In the genomic region with DNA sequence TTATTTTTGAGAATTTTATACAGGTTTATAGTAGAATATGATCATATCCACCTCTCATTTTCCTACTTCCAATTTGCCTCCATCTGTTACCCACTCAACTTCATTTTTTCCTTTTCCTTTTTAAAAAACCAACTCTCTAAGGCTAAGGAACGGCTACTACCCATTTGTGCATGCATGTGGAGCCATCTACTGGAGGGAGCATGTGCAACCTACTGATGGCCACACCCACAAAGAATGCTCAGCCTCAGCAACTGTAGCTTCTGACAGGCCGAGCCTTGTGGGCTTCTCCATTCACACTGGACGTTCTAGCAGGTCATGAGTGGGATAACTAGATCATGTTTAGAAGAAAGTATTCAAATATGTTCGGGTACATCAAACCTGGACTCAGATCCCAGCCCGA, we compare ENCODE assay signal across 8 mouse cellular contexts.
DNase-seq lines count a peak whose midpoint lies in the region; ATAC-seq and TF ChIP-seq lines count a peak whose summit lies in the region.

No protein-coding gene starts in this region.

- H3K4me1 ChIP-seq in heart, adult 2 months (ENCODE audit: control insufficient read depth, insufficient read depth, low read length), result no peaks in the 10 kb centered on the region
- H3K4me1 ChIP-seq in heart, embryonic 12.5 days (replicated peaks), result no peaks in the 10 kb centered on the region
- H3K4me1 ChIP-seq in CH12.LX (ENCODE audit: control insufficient read depth in 1 of 2, insufficient read depth in 2 of 2), result no peaks in the 10 kb centered on the region
- no peaks in the 10 kb centered on the region for H3K4me1 ChIP-seq in forebrain, postnatal 0 days (ENCODE audit: insufficient read depth)
- H3K4me1 ChIP-seq in kidney, postnatal 0 days (replicated peaks; ENCODE audit: insufficient read depth, low read length), result no peaks in the 10 kb centered on the region
- no peaks in the 10 kb centered on the region for H3K4me1 ChIP-seq in lung, postnatal 0 days (ENCODE audit: insufficient read depth, low read depth, low read length)

- TF ChIP-seq RAD21 in CH12.LX (IDR thresholded peaks at IDR 0.05; ENCODE audit: low read depth, low read length), result peak; percentile 41

- peak; percentile 75 for TF ChIP-seq CTCF in heart, adult 2 months (IDR thresholded peaks at IDR 0.05)
- TF ChIP-seq CTCF in CH12.LX (conservative IDR thresholded peaks at IDR 0.05 in 1 of 2, IDR thresholded peaks at IDR 0.05 in 1 of 2; ENCODE audit: low read depth in 2 of 2, low read length in 2 of 2), result peak in 1 of 2 experiments; percentile 52; a peak in 2 of 4 replicates
- peak; percentile 68 for TF ChIP-seq CTCF in forebrain, postnatal 0 days (IDR thresholded peaks at IDR 0.05; ENCODE audit: low read depth)
- TF ChIP-seq CTCF in kidney, postnatal 0 days (IDR thresholded peaks at IDR 0.05; ENCODE audit: low read depth), result peak; percentile 73
- TF ChIP-seq CTCF in lung, postnatal 0 days (IDR thresholded peaks at IDR 0.05), result peak; percentile 78

- DNase-seq in heart, adult 2 months, result peak; percentile 20 to 27
- peak; percentile 50 for DNase-seq in CH12.LX (ENCODE audit: extremely low read depth)
- DNase-seq in forebrain, postnatal 0 days, result peak; percentile 51
- DNase-seq in kidney, postnatal 0 days (ENCODE audit: low spot score), result peak; percentile 65
- peak; percentile 61 for DNase-seq in lung, postnatal 0 days (ENCODE audit: low spot score)
- peak; percentile 50 to 51 for DNase-seq in right cerebral cortex, postnatal 10 days (ENCODE audit: low spot score in 2 of 2)

- no peak overlapping the region for H3K4me3 ChIP-seq in heart, adult 2 months
- no peak overlapping the region for H3K4me3 ChIP-seq in heart, embryonic 12.5 days
- no peak overlapping the region for H3K4me3 ChIP-seq in CH12.LX (replicated peaks in 1 of 3; ENCODE audit: low read depth in 2 of 3, low read length in 2 of 3, poor library complexity in 1 of 3)
- no peak overlapping the region for H3K4me3 ChIP-seq in forebrain, postnatal 0 days (ENCODE audit: low read depth, low read length)
- H3K4me3 ChIP-seq in kidney, postnatal 0 days (replicated peaks; ENCODE audit: low read depth, low read length), result no peak overlapping the region
- H3K4me3 ChIP-seq in lung, postnatal 0 days (ENCODE audit: low read depth, low read length), result no peak overlapping the region

- in situ Hi-C loops in CH12.LX (cut with MboI; ENCODE audit: low pct_ligation_motif_present, low pct_unique_long_range_greater_than_20kb, low sequenced_read_pairs), result no loop called here

- ATAC-seq in heart, embryonic 12.5 days (ENCODE audit: insufficient number of reproducible peaks, low FRiP score), result no peak
- ATAC-seq in cerebellum, adult (ENCODE audit: insufficient number of reproducible peaks, low FRiP score, low TSS enrichment), result 0 out of 2 replicates have a peak, but pooled peaks have one; percentile 52
- peak; percentile 76 for ATAC-seq in forebrain, postnatal 0 days
- 0 out of 2 replicates have a peak, but pooled peaks have one; percentile 65 for ATAC-seq in kidney, postnatal 0 days (replicated peaks; ENCODE audit: low FRiP score, low read depth)
- ATAC-seq in lung, postnatal 0 days, result no peak; the same call in 1 of the 2 replicates

- WGBS in heart, adult 2 months, result 28% methylated on average over 5 of the region's 5 CpGs
- 31% methylated on average over 5 of the region's 5 CpGs for WGBS in heart, embryonic 12.5 days
- WGBS in forebrain, postnatal 0 days, result 38% methylated on average over 5 of the region's 5 CpGs
- 45% methylated on average over 5 of the region's 5 CpGs for WGBS in kidney, postnatal 0 days
- 28% methylated on average over 5 of the region's 5 CpGs for WGBS in lung, postnatal 0 days

- intact Hi-C loops in heart, adult 2 months (cut with DNase I), result loop anchor here (5.0 kb wide), 1 partner anchor 209 kb away; no protein-coding TSS in a partner anchor

- no peak for TF ChIP-seq EP300 in heart, adult 2 months (IDR thresholded peaks at IDR 0.05; ENCODE audit: insufficient read depth, low read depth, low read length)
- no peak for TF ChIP-seq EP300 in CH12.LX (IDR thresholded peaks at IDR 0.05; ENCODE audit: low read length)
- TF ChIP-seq EP300 in lung, postnatal 0 days (IDR thresholded peaks at IDR 0.05), result no peak

- H3K36me3 ChIP-seq in heart, adult 2 months (ENCODE audit: control insufficient read depth, insufficient read depth, low read length), result no peaks in the 10 kb centered on the region
- H3K36me3 ChIP-seq in heart, embryonic 12.5 days, result no peaks in the 10 kb centered on the region
- H3K36me3 ChIP-seq in CH12.LX (replicated peaks in 1 of 2; ENCODE audit: control insufficient read depth in 1 of 2, insufficient read depth in 1 of 2, low read length in 1 of 2), result no peaks in the 10 kb centered on the region
- no peaks in the 10 kb centered on the region for H3K36me3 ChIP-seq in forebrain, postnatal 0 days (ENCODE audit: insufficient read depth)
- H3K36me3 ChIP-seq in kidney, postnatal 0 days (ENCODE audit: insufficient read depth, low read length), result no peaks in the 10 kb centered on the region
- H3K36me3 ChIP-seq in lung, postnatal 0 days (ENCODE audit: insufficient read depth, low read length), result no peaks in the 10 kb centered on the region

- no peaks in the 10 kb centered on the region for H3K9me3 ChIP-seq in heart, embryonic 12.5 days (replicated peaks)
- H3K9me3 ChIP-seq in CH12.LX (replicated peaks; ENCODE audit: low read length), result no peaks in the 10 kb centered on the region
- H3K9me3 ChIP-seq in forebrain, postnatal 0 days (ENCODE audit: low read length), result no peaks in the 10 kb centered on the region
- H3K9me3 ChIP-seq in kidney, postnatal 0 days (replicated peaks; ENCODE audit: low read length), result no peaks in the 10 kb centered on the region
- H3K9me3 ChIP-seq in lung, postnatal 0 days (ENCODE audit: low read length), result no peaks in the 10 kb centered on the region

- H3K9ac ChIP-seq in heart, adult 2 months (ENCODE audit: low read depth, low read length), result no peak overlapping the region
- H3K9ac ChIP-seq in heart, embryonic 12.5 days, result no peak overlapping the region
- H3K9ac ChIP-seq in CH12.LX (ENCODE audit: insufficient read depth, low read depth), result no peak overlapping the region
- no peak overlapping the region for H3K9ac ChIP-seq in forebrain, postnatal 0 days
- H3K9ac ChIP-seq in kidney, postnatal 0 days (ENCODE audit: low read depth, low read length), result no peak overlapping the region
- no peak overlapping the region for H3K9ac ChIP-seq in lung, postnatal 0 days (replicated peaks; ENCODE audit: low read depth)

- H3K79me2 ChIP-seq in heart, adult 2 months (replicated peaks; ENCODE audit: control insufficient read depth, insufficient read depth, low read length), result no peaks in the 10 kb centered on the region
- no peaks in the 10 kb centered on the region for H3K79me2 ChIP-seq in CH12.LX (replicated peaks; ENCODE audit: control insufficient read depth, extremely low read depth, insufficient read depth, poor library complexity, severe bottlenecking)

- no peak for TF ChIP-seq POLR2A in heart, adult 2 months (IDR thresholded peaks at IDR 0.05; ENCODE audit: insufficient read depth, low read depth, low read length)
- TF ChIP-seq POLR2A in CH12.LX (IDR thresholded peaks at IDR 0.05; ENCODE audit: low read depth, low read length), result no peak

- H3K4me2 ChIP-seq in heart, embryonic 12.5 days, result no peak overlapping the region
- no peak overlapping the region for H3K4me2 ChIP-seq in CH12.LX (ENCODE audit: insufficient read depth, low read depth, poor library complexity, severe bottlenecking)
- H3K4me2 ChIP-seq in forebrain, postnatal 0 days (ENCODE audit: low read depth), result no peak overlapping the region
- no peak overlapping the region for H3K4me2 ChIP-seq in kidney, postnatal 0 days (ENCODE audit: low read length)
- H3K4me2 ChIP-seq in lung, postnatal 0 days (replicated peaks; ENCODE audit: low read depth, low read length), result no peak overlapping the region

- no peaks in the 10 kb centered on the region for H3K27me3 ChIP-seq in heart, adult 2 months (ENCODE audit: control insufficient read depth, insufficient read depth, low read length)
- no peaks in the 10 kb centered on the region for H3K27me3 ChIP-seq in heart, embryonic 12.5 days (replicated peaks)
- no peaks in the 10 kb centered on the region for H3K27me3 ChIP-seq in CH12.LX (replicated peaks)
- H3K27me3 ChIP-seq in forebrain, postnatal 0 days (ENCODE audit: insufficient read depth, low read length), result no peaks in the 10 kb centered on the region
- no peaks in the 10 kb centered on the region for H3K27me3 ChIP-seq in kidney, postnatal 0 days (ENCODE audit: insufficient read depth, low read length)
- no peaks in the 10 kb centered on the region for H3K27me3 ChIP-seq in lung, postnatal 0 days (replicated peaks; ENCODE audit: insufficient read depth, low read length)

- H3K27ac ChIP-seq in heart, adult 2 months, result no peak overlapping the region
- no peak overlapping the region for H3K27ac ChIP-seq in heart, embryonic 12.5 days (ENCODE audit: poor library complexity, severe bottlenecking)
- no peak overlapping the region for H3K27ac ChIP-seq in CH12.LX (ENCODE audit: insufficient read depth, low read depth)
- no peak overlapping the region for H3K27ac ChIP-seq in forebrain, postnatal 0 days (ENCODE audit: low read depth, low read length)
- no peak overlapping the region for H3K27ac ChIP-seq in kidney, postnatal 0 days
- H3K27ac ChIP-seq in lung, postnatal 0 days (ENCODE audit: low read length), result no peak overlapping the region

- dilution Hi-C loops in CH12.LX (cut with MboI; ENCODE audit: extremely low pct_ligation_motif_present, extremely low pct_unique_long_range_greater_than_20kb, low sequenced_read_pairs), result no loop called here

TF ChIP-seq in CH12.LX, 34 proteins besides CTCF, POLR2A, EP300 and RAD21:
- TF ChIP-seq SMC3 (IDR thresholded peaks at IDR 0.05; ENCODE audit: low read depth, low read length), result peak; percentile 26
- TF ChIP-seq JUN (IDR thresholded peaks at IDR 0.05; ENCODE audit: insufficient read depth, low read depth, low read length), result no peak

Comparison
In these comparisons a context has a peak if more than half of its experiments do, and no peak if none do; other contexts are left out.
1. ATAC-seq: peak in cerebellum, adult (single experiment), forebrain, postnatal 0 days (single experiment) and kidney, postnatal 0 days (single experiment); none in heart, embryonic 12.5 days (single experiment) and lung, postnatal 0 days (single experiment).
2. Peak in every context shown above with its lines, with median percentiles within 50 percentile points of each other: DNase-seq.